Mouse (Mus musculus): ENCODE results near the gene Cyren. TPM values are rescaled to one million over a fixed set of nuclear protein-coding genes. Genes with fewer than 3 reads are reported as not detected.

Cyren gene
- 7.6 and 9.6 TPM in 2 replicates for polyA plus RNA-seq (2015; fragmentation: Nextera tagmentation; extraction: Ambion mirVana)

DNA sequence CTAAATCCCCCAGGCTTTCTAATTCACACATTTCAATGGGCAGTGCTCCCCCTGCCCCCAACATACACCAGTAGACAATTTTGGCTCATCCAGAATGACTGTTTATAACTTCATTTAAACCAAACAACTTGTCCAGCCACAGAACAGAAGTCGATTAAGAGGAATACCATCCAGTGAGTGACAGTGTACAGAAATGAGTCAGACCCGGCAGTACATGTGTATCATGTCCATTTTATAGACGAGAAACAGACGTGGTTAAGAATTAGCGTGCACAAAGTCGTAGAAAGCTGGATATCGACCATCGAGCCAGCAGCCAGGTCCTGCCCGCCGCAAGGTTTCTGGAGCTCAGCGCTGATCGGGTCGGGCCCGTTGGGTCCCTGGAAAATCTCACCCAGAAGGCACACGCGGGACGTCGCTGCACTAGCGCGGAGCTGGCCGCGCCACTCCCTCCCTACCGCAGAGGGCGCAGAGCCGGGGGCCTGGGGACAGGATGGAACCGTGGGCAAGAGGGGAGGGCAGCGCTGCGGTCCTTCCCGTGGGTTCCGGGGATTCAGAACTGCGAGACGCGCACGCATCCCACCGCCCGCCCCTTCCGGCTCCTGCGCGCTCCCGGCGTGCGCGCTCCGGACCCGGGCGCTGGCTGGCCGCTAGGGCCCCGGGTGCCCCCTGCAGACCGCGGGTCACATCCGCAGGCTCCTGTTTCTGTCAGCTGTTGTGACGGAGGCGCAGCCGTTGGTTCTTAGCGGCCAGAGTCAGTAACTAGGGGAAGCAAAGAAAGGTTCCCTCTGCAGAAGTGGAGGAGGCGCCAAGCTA is at the start of gene Cyren:
Cyren (minus strand) TSS at position 552 of the 813 bp plus-strand sequence.
- WGBS, result under 1% methylated on average over 56 of the region's 56 CpGs
- peak; percentile 87 for ATAC-seq (replicated peaks; ENCODE audit: insufficient number of reproducible peaks, insufficient read depth, low FRiP score, low read depth)
- peaks cover 49% of the 10 kb centered on the region for H3K4me1 ChIP-seq (replicated peaks)

DNA sequence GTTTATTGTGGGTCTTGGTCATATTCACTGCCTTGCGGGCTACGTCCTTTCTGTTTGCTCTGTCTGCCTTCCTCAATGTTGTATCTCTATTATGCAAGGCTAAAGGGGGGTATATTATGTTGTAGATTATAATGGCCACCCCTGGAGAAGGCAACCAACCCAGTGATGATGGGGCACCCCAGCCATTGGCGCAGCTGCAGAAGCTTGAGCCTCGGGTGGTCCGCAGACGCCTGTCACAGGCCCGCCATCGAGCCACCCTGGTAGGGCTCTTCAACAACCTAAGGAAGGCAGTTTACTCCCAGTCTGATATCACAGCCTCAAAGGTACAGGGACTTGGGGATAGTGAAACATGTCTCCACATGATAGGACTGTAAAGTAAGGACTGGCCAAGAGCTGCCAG is 49.7 kb upstream of the Cyren start:
- H3K36me3 ChIP-seq, result no peaks in the 10 kb centered on the region
- no peaks in the 10 kb centered on the region for H3K9me3 ChIP-seq (replicated peaks)
- no peak for ATAC-seq (replicated peaks; ENCODE audit: insufficient number of reproducible peaks, insufficient read depth, low FRiP score, low read depth)
- no peak overlapping the region for H3K4me3 ChIP-seq
- no peaks in the 10 kb centered on the region for H3K27me3 ChIP-seq
- no peaks in the 10 kb centered on the region; the same call in 1 of the 2 replicates for H3K4me1 ChIP-seq (replicated peaks)
- no peak overlapping the region for H3K4me2 ChIP-seq
- 93% methylated on average over 8 of the region's 8 CpGs for WGBS
- no peak overlapping the region for H3K9ac ChIP-seq
- H3K27ac ChIP-seq, result no peak overlapping the region

More for the DNA sequence above, at the start of gene Cyren:
- Histone ChIP-seq H3K9me3 (replicated peaks) (no peaks in the 10 kb centered on the region), H3K27ac (peak within 1 kb of the TSS; percentile 94), H3K4me2 (peak within 1 kb of the TSS; percentile 58), H3K9ac (peak within 1 kb of the TSS; percentile 85), H3K36me3 (peaks cover 10% of the 10 kb centered on the region; the same call in 1 of the 2 replicates), H3K27me3 (no peaks in the 10 kb centered on the region), H3K4me3 (peak within 1 kb of the TSS; percentile 76)

DNA sequence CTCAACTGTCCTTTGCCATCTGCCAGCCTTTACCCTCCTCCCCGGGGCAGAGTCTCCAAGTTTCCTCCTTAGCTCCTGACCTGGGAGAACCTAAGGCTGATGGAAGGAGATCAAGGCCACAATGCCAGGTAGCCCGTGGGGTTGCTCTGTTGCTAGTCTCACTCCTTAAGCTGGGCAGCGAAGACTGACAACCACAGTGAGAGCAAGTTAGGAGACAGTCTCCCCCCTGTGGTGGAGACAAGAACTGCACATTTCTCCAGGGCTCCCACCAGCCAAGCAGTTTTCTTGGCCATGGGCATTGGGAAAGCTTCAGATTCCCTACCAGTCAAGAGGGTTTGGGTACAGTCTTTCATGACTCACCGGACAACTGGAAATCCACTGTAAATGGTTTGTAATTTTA is 49.3 kb upstream of the Cyren start:
- no peaks in the 10 kb centered on the region for H3K9me3 ChIP-seq (replicated peaks)
- WGBS, result 37% methylated on average over 4 of the region's 4 CpGs
- H3K27ac ChIP-seq, result no peak overlapping the region
- no peak overlapping the region for H3K4me2 ChIP-seq
- H3K4me1 ChIP-seq (replicated peaks), result no peaks in the 10 kb centered on the region; the same call in 1 of the 2 replicates
- no peak overlapping the region for H3K4me3 ChIP-seq
- H3K36me3 ChIP-seq, result no peaks in the 10 kb centered on the region
- ATAC-seq (replicated peaks; ENCODE audit: insufficient number of reproducible peaks, insufficient read depth, low FRiP score, low read depth), result no peak
- H3K9ac ChIP-seq, result no peak overlapping the region
- no peaks in the 10 kb centered on the region for H3K27me3 ChIP-seq

DNA sequence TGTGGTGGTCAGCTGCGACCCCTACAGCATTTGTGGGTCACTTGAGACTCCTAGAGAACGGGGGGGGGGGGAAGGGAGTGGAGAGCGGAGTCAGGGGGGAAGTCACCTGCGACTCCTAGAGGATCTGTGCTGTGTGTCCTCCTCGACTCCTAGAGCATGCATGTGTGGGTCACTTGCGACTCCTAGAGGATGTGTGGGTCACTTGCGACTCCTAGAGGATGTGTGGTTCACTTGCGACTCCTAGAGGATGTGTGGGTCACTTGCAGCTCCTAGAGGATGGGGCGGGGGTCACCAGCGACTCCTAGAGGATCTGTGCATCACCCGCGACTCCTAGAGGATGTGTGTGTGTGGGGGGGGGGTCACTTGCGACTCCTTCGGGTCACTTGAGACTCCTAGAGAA is 44.1 kb upstream of the Cyren start:
- Histone ChIP-seq H3K36me3 (no peaks in the 10 kb centered on the region), H3K9ac (no peak overlapping the region), H3K4me2 (no peak overlapping the region), H3K27ac (no peak overlapping the region), H3K9me3 (replicated peaks) (no peaks in the 10 kb centered on the region), H3K27me3 (no peaks in the 10 kb centered on the region), H3K4me1 (replicated peaks) (no peaks in the 10 kb centered on the region), H3K4me3 (no peak overlapping the region)
- WGBS, result 42% methylated on average over 14 of the region's 14 CpGs
- ATAC-seq (replicated peaks; ENCODE audit: insufficient number of reproducible peaks, insufficient read depth, low FRiP score, low read depth), result 0 out of 2 replicates have a peak, but pooled peaks have one; percentile 18

DNA sequence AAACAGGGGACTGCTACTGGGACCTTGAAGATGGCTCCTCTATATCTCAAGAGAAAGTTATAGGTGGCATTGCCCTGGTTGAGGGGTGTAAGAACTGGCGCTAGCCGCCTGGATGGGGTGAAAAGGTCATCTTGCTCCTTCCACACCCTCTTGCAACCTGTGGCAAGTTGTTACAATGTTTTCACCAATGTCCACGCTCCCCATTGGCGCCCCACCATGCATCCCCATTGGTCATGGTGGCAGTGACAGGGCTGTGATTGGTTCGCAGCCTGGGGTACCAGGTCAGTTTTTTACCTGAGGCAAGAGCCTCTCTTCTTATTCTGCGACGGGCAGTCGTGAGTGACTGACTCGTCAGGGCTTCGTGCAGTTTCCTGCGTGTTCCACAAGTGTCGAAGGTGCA is 42.8 kb upstream of the Cyren start:
- no peaks in the 10 kb centered on the region for H3K36me3 ChIP-seq
- H3K9ac ChIP-seq, result no peak overlapping the region
- no peaks in the 10 kb centered on the region for H3K27me3 ChIP-seq
- no peak overlapping the region for H3K27ac ChIP-seq
- ATAC-seq (replicated peaks; ENCODE audit: insufficient number of reproducible peaks, insufficient read depth, low FRiP score, low read depth), result no peak
- WGBS, result 89% methylated on average over 12 of the region's 12 CpGs
- H3K9me3 ChIP-seq (replicated peaks), result no peaks in the 10 kb centered on the region
- H3K4me1 ChIP-seq (replicated peaks), result no peaks in the 10 kb centered on the region
- H3K4me3 ChIP-seq, result no peak overlapping the region
- H3K4me2 ChIP-seq, result no peak overlapping the region

GRCm38 (mm10) chr6:34919956-34920355 is 42.1 kb upstream of the Cyren start, which contains the start of gene Stra8:
TSS of gene Stra8 (plus strand) at chr6:34920163.
- Histone ChIP-seq H3K9ac (no peak within 1 kb of the TSS), H3K9me3 (replicated peaks) (no peaks in the 10 kb centered on the region), H3K27ac (no peak within 1 kb of the TSS), H3K4me1 (replicated peaks) (no peaks in the 10 kb centered on the region), H3K4me2 (no peak within 1 kb of the TSS), H3K36me3 (no peaks in the 10 kb centered on the region), H3K4me3 (no peak within 1 kb of the TSS), H3K27me3 (no peaks in the 10 kb centered on the region)
- WGBS, result 49% methylated on average over 10 of the region's 10 CpGs
- no peak for ATAC-seq (replicated peaks; ENCODE audit: insufficient number of reproducible peaks, insufficient read depth, low FRiP score, low read depth)

GRCm38 (mm10) chr6:34919146-34919545 is 41.3 kb upstream of the Cyren start:
- no peak overlapping the region for H3K9ac ChIP-seq
- no peak overlapping the region for H3K27ac ChIP-seq
- no peaks in the 10 kb centered on the region for H3K27me3 ChIP-seq
- H3K4me1 ChIP-seq (replicated peaks), result no peaks in the 10 kb centered on the region
- H3K9me3 ChIP-seq (replicated peaks), result no peaks in the 10 kb centered on the region
- H3K36me3 ChIP-seq, result no peaks in the 10 kb centered on the region
- ATAC-seq (replicated peaks; ENCODE audit: insufficient number of reproducible peaks, insufficient read depth, low FRiP score, low read depth), result no peak
- H3K4me2 ChIP-seq, result no peak overlapping the region
- 83% methylated on average over 7 of the region's 7 CpGs for WGBS
- no peak overlapping the region for H3K4me3 ChIP-seq

- H3K27ac ChIP-seq, result no peak overlapping the region
- no peaks in the 10 kb centered on the region for H3K36me3 ChIP-seq
- H3K9me3 ChIP-seq (replicated peaks), result no peaks in the 10 kb centered on the region
- H3K4me3 ChIP-seq, result no peak overlapping the region
- no peaks in the 10 kb centered on the region for H3K27me3 ChIP-seq
- no peak for ATAC-seq (replicated peaks; ENCODE audit: insufficient number of reproducible peaks, insufficient read depth, low FRiP score, low read depth)
- H3K9ac ChIP-seq, result no peak overlapping the region
- peaks cover 8% of the 10 kb centered on the region for H3K4me1 ChIP-seq (replicated peaks)
- H3K4me2 ChIP-seq, result no peak overlapping the region
- WGBS, result 83% methylated on average over 3 of the region's 3 CpGs
These were observed 36.6 kb upstream of the Cyren start for GRCm38 (mm10) chr6:34914462-34914861.

DNA sequence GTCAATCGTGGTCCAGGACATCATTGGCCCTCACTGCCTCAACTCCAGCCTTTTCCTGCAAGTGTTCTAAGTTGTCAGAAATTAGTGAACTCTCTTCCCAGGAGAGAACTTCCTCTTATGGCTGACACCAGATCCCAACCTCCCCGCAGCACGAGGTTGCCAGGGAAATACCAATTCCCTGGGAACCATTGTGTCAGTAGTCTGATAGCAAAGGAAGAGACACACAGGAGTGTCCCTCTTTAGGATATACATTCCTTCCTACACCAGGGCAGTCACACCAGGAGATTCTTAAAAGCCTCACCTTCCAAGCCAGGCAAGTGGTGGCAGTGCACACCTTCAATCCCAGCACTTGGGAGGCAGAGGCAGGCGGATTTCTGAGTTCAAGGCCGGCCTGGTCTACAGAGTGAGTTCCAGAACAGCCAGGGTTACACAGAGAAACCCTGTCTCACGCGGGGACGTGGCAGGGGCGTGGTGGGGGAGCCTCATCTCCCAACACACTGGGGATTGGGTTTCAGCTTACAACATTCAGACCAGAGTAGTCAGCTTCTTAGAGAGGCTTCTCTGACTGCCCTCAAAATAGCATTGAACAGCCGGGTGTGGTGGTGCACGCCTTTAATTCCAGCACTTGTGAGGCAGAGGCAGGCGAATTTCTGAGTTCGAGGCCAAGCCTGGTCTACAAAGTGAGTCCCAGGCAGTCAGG is 35.6 kb upstream of the Cyren start:
- 83% methylated on average over 13 of the region's 13 CpGs for WGBS
- Histone ChIP-seq H3K4me2 (no peak overlapping the region), H3K27me3 (no peaks in the 10 kb centered on the region), H3K9ac (no peak overlapping the region), H3K4me1 (replicated peaks) (peaks cover 15% of the 10 kb centered on the region), H3K9me3 (replicated peaks) (no peaks in the 10 kb centered on the region), H3K4me3 (no peak overlapping the region), H3K27ac (no peak overlapping the region), H3K36me3 (no peaks in the 10 kb centered on the region; the same call in 1 of the 2 replicates)
- no peak for ATAC-seq (replicated peaks; ENCODE audit: insufficient number of reproducible peaks, insufficient read depth, low FRiP score, low read depth)

GRCm38 (mm10) chr6:34910371-34911219 is 32.7 kb upstream of the Cyren start, which contains the start of gene Wdr91:
TSS of gene Wdr91 (minus strand) at chr6:34910876.
- under 1% methylated on average over 63 of the region's 64 CpGs for WGBS
- H3K9me3 ChIP-seq (replicated peaks), result no peaks in the 10 kb centered on the region
- peak within 1 kb of the TSS; percentile 77 for H3K4me2 ChIP-seq
- H3K9ac ChIP-seq, result peak within 1 kb of the TSS; percentile 59
- no peaks in the 10 kb centered on the region for H3K27me3 ChIP-seq
- peak within 1 kb of the TSS; percentile 66 for H3K4me3 ChIP-seq
- peak within 1 kb of the TSS; percentile 87 for H3K27ac ChIP-seq
- ATAC-seq (replicated peaks; ENCODE audit: insufficient number of reproducible peaks, insufficient read depth, low FRiP score, low read depth), result peak; percentile 97
- peaks cover 26% of the 10 kb centered on the region for H3K4me1 ChIP-seq (replicated peaks)
- H3K36me3 ChIP-seq, result peaks cover 13% of the 10 kb centered on the region
